Mouse (Mus musculus) left cerebral cortex, postnatal 36 days (tissue): ENCODE results near the gene Hmga2. TPM values are rescaled to one million over a fixed set of nuclear protein-coding genes. Genes with fewer than 3 reads are reported as not detected.

ENCODE experiments used
- DNase-seq, 2 experiments: peaks; one replicate each; pipeline ENCODE4 v3.0.0; 2021 to 2022; ENCODE audit warnings: low spot score in 2 of 2, mixed read lengths in 1 of 2
- intact Hi-C: fragments of 180-260 bp; cut with DNase I; formaldehyde crosslinking; loops from one replicate; pipeline ENCODE4 v1.15.1; 2025
- total RNA-seq, 2 experiments: library from RNA; stranded (reverse); gene quantifications; 2 replicates each; pipeline ENCODE4 v1.2.3; 2021

Gene Hmga2
- total RNA-seq, 2 experiments from 2014 or later, result 0.20 to 0.34 TPM

- DNase-seq, result no peak
- intact Hi-C loops, result no loop called here
Measured at GRCm38 (mm10) chr10:120429758-120430259, 46.5 kb downstream of the Hmga2 start.

- intact Hi-C loops, result no loop called here
- DNase-seq, result no peak
Measured at GRCm38 (mm10) chr10:120429199-120429551, 47.1 kb downstream of the Hmga2 start.

DNA sequence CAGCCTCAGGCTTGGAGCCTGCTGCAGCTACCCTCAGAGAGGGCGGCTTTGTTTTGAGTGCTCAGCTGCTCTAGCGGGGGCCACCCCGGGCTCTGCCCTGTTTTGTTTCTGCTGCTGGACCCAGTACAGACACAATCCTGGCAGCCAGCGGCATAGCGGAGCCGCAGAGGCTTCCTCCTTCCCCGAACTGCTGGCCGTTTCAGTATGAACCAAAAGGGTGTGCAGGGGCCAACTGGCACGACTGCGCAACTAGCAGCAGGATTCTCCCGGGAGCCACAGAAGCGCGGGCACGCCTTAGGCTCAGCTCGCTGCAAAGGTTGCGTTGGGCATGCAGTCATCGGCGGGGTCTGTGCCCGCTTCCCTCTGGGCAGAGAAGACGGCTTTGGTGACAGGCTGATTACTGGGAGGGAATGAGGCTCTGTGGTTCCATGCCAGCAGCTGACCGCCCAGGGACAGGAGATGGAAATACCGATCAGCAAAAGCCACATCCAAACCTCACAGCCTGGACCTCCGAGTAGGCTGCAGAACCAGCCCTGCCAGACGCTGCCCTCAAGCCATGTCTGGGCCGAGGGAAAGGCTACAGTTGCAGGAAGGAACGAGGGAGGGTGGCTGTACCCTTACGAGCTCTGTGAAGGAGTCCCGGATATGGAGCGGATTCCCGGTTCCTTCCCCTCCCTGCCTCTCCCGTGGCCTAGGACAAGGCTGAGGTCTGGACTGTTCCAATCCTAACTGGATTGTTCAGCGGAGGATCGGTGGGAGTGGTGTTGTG, 47.7 kb downstream of the Hmga2 start:
- intact Hi-C loops, result no loop called here
- DNase-seq, result peak in 1 of 2 experiments; percentile 13

GRCm38 (mm10) chr10:120426086-120426610, 50.1 kb downstream of the Hmga2 start:
- DNase-seq, result no peak
- intact Hi-C loops, result no loop called here

GRCm38 (mm10) chr10:120424015-120424414, 52.3 kb downstream of the Hmga2 start:
- intact Hi-C loops, result no loop called here
- DNase-seq, result no peak

DNA sequence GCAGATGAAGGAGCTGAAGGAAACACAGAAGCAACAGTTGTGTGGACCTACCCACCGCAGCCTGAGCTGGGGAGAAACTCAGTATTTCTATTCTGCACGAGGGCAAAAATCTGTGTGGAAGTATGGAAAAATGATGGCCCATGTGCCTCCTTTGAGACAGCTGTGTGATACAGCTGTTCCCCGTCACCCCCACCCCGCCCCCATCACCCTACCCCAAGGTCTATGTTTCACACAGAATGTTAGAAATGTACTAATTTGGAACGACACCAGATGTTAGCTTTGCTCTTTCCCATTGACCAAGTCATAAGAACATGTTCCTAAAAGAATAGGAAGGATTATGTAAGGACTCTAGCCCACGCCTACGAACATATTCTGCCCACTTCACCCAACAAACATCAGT, 53.0 kb downstream of the Hmga2 start:
- no peak for DNase-seq

GRCm38 (mm10) chr10:120422820-120423219, 53.4 kb downstream of the Hmga2 start:
- DNase-seq, result no peak
- intact Hi-C loops, result no loop called here

More for the DNA sequence above, 53.0 kb downstream of the Hmga2 start:
- intact Hi-C loops, result no loop called here

- peak; percentile 27 to 58 for DNase-seq
Measured at GRCm38 (mm10) chr10:120422050-120422449, 54.2 kb downstream of the Hmga2 start.

GRCm38 (mm10) chr10:120420971-120421629, 55.2 kb downstream of the Hmga2 start:
- intact Hi-C loops, result no loop called here
- no peak for DNase-seq

More at GRCm38 (mm10) chr10:120422050-120422449, 54.2 kb downstream of the Hmga2 start:
- intact Hi-C loops, result no loop called here

GRCm38 (mm10) chr10:120418738-120419523, 57.3 kb downstream of the Hmga2 start:
- no peak for DNase-seq
- intact Hi-C loops, result no loop called here

DNA sequence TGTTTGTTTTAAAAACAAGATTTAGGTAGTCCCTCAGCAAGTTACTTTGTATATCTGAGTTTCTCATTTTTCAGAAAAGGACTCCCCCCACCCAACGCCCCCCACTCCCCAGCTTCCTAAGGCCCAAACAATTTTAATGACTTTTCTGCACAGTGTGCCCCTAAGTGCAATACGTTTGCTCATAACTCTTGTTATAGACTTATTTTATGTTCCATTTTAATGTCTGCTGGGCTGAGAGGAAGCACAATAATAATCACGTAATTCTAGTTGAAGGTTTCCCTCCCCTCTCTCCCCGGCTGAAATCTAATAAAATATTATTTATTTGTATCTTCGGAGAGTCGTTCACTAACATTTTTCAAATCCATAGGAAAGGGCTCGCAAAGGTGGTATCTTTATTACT, 58.1 kb downstream of the Hmga2 start:
- intact Hi-C loops, result no loop called here
- no peak for DNase-seq

- intact Hi-C loops, result no loop called here
- DNase-seq, result no peak
Measured at GRCm38 (mm10) chr10:120417488-120418118, 58.7 kb downstream of the Hmga2 start.

GRCm38 (mm10) chr10:120417116-120417487, 59.2 kb downstream of the Hmga2 start:
- no peak for DNase-seq
- intact Hi-C loops, result no loop called here

DNA sequence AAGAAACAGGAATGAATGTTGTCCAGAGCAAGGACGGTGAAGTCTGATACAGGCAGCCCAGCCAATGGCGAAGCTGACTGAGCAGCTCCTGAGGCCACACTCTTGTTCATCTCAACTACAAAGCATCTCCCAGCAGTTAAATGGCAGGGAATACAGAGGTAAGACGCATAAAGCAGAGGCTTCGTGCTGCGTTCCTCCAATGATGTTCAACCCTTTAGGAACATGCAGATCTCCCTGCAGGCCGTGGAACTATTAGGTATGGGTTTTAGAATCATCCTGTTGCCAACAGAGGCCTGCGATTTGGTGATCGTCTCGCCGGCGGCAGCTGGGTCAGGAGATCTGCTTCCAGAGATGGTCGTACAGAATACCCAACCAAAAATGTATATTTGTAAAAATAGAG, 59.6 kb downstream of the Hmga2 start:
- DNase-seq, result no peak
- intact Hi-C loops, result no loop called here

DNA sequence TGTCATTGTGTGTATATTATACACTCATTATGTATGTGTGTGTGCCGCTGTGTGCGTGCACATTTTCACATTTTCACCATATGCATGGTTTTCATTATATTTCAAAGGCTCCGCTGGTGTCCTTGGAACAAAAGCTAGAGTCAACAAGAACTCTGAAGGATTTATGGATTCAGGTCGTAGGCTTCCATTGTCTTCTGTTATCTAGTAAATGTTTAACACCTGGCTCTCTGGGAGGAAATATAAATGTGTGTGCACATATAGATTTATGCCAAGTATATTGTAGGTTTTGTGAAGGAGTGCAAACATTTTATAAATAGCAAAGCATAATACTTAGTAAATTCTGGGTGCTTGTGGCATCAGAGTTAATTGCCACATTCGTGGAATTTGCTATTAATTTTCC, 64.1 kb downstream of the Hmga2 start:
- no peak for DNase-seq
- intact Hi-C loops, result no loop called here

- intact Hi-C loops, result no loop called here
- no peak for DNase-seq
Measured at GRCm38 (mm10) chr10:120410958-120411357, 65.3 kb downstream of the Hmga2 start.

DNA sequence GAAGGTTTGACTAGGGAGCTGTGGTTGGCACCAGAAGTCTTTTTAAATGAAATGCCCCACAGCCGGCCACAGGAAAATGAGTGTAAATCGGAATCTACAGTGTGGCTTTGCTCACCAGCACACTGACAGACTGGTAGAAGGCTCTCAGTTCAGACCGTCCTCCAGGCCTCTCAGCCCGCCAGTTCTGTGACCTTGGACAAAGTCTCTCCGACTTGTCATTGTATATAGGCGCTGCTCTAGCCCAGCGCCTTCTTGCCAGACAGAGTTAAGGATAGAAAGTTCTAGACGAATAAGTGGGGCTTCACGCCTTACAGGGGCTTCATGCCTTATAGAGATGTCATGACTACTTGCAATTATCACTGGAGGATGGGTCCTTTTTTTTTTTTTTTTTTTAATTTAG, 67.1 kb downstream of the Hmga2 start:
- no peak for DNase-seq
- intact Hi-C loops, result no loop called here

DNA sequence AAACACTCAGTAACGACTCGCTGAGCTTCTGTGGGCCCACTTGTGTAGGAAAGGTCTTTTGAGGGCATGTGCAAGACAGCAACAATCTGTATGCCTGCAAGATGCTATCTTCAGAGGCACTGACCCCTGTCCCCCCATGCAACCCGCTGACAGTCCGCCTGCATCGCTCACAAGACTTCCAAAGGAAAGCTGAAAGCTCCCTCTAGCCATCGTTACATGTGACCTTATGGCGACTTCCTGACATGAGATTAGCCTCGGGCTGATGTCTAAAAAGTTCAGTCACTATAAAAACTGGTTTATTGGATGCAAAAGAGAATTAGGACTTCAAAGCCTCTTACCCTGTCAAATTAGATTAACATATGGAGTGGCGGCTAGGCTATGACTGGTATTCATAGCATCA, 69.0 kb downstream of the Hmga2 start:
- DNase-seq, result no peak
- intact Hi-C loops, result no loop called here

GRCm38 (mm10) chr10:120406038-120406437, 70.2 kb downstream of the Hmga2 start:
- intact Hi-C loops, result no loop called here
- no peak for DNase-seq

DNA sequence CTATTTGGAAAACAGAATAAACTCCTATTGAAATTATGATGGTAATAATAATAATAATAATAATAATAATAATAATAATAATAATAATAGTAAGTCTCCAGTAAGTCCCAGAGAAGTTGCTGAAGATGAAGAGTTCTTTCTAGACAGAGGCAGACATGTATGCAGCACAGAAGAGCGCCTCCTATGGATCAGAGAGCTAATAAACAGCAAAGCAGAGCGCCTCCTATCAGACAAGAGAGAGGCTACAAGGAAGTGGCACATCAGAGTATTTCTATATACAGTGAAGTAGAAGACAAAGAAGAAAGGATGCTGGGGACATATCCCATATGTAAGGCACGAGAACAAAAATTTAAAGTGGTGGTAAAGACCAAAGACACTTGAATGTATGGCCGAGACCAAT, 70.9 kb downstream of the Hmga2 start:
- no peak for DNase-seq
- intact Hi-C loops, result no loop called here
